Mouse (Mus musculus): ENCODE measurements around the gene Gm44596. TPM values are rescaled to one million over a fixed set of nuclear protein-coding genes. Genes with fewer than 3 reads are reported as not detected.
A peak's percentile ranks its signal among the peaks of the same experiment; 100 is the strongest.
"Not testable (repeated sequence)": the region's sequence is repeated elsewhere in the genome, so short reads cannot be mapped to it uniquely, and the experiment has no call there.

The Gm44596 gene
- total and polyA plus RNA-seq, 2 experiments from 2014 or later = not detected

- peak; percentile 30 for TF ChIP-seq CTCF (IDR thresholded peaks at IDR 0.05; ENCODE audit: low read depth)
- not testable (repeated sequence) for H3K36me3 ChIP-seq (replicated peaks; ENCODE audit: control insufficient read depth, insufficient read depth, low read length); H3K9me3 ChIP-seq (replicated peaks; ENCODE audit: control insufficient read depth, low read length); H3K4me1 ChIP-seq (ENCODE audit: control insufficient read depth, insufficient read depth); ATAC-seq (ENCODE audit: insufficient read depth, low read depth); H3K27me3 ChIP-seq (ENCODE audit: control insufficient read depth, insufficient read depth, low read length); H3K9ac ChIP-seq (replicated peaks; ENCODE audit: low read depth, low read length); H3K4me3 ChIP-seq (ENCODE audit: low read depth, low read length); H3K4me2 ChIP-seq (ENCODE audit: low read depth, low read length); DNase-seq (ENCODE audit: low spot score); H3K27ac ChIP-seq (ENCODE audit: low read depth)
- 71% methylated on average over 1 of the region's 1 CpGs for WGBS
These were observed 5.4 kb downstream of the Gm44596 start for GRCm38 (mm10) chr6:128380594-128381167.

GRCm38 (mm10) chr6:128381254-128381653 lies 6.0 kb downstream of the Gm44596 start:
- Histone ChIP-seq H3K4me2 (ENCODE audit: low read depth, low read length) (no peak overlapping the region), H3K9ac (replicated peaks; ENCODE audit: low read depth, low read length) (no peak overlapping the region), H3K27me3 (ENCODE audit: control insufficient read depth, insufficient read depth, low read length) (no peaks in the 10 kb centered on the region), H3K27ac (ENCODE audit: low read depth) (no peak overlapping the region), H3K4me3 (ENCODE audit: low read depth, low read length) (no peak overlapping the region), H3K9me3 (replicated peaks; ENCODE audit: control insufficient read depth, low read length) (no peaks in the 10 kb centered on the region), H3K4me1 (ENCODE audit: control insufficient read depth, insufficient read depth) (no peaks in the 10 kb centered on the region), H3K36me3 (replicated peaks; ENCODE audit: control insufficient read depth, insufficient read depth, low read length) (no peaks in the 10 kb centered on the region; the same call in 1 of the 2 replicates)
- no peak for TF ChIP-seq CTCF (IDR thresholded peaks at IDR 0.05; ENCODE audit: low read depth)
- TF ChIP-seq EP300 (IDR thresholded peaks at IDR 0.05; ENCODE audit: low read depth) = no peak
- ATAC-seq (ENCODE audit: insufficient read depth, low read depth) (no peak), DNase-seq (ENCODE audit: low spot score) (no peak)
- 67% methylated on average over 3 of the region's 3 CpGs for WGBS

- no peaks in the 10 kb centered on the region for H3K9me3 ChIP-seq (replicated peaks; ENCODE audit: control insufficient read depth, low read length)
- no peak overlapping the region for H3K4me2 ChIP-seq (ENCODE audit: low read depth, low read length)
- WGBS = 72% methylated on average over 7 of the region's 7 CpGs
- H3K36me3 ChIP-seq (replicated peaks; ENCODE audit: control insufficient read depth, insufficient read depth, low read length) = no peaks in the 10 kb centered on the region
- no peaks in the 10 kb centered on the region for H3K4me1 ChIP-seq (ENCODE audit: control insufficient read depth, insufficient read depth)
- DNase-seq (ENCODE audit: low spot score) = no peak
- no peak overlapping the region for H3K9ac ChIP-seq (replicated peaks; ENCODE audit: low read depth, low read length)
- H3K4me3 ChIP-seq (ENCODE audit: low read depth, low read length) = no peak overlapping the region
- ATAC-seq (ENCODE audit: insufficient read depth, low read depth) = no peak
- no peak for TF ChIP-seq EP300 (IDR thresholded peaks at IDR 0.05; ENCODE audit: low read depth)
- no peak for TF ChIP-seq CTCF (IDR thresholded peaks at IDR 0.05; ENCODE audit: low read depth)
- H3K27ac ChIP-seq (ENCODE audit: low read depth) = no peak overlapping the region
- H3K27me3 ChIP-seq (ENCODE audit: control insufficient read depth, insufficient read depth, low read length) = no peaks in the 10 kb centered on the region
These were observed 8.4 kb downstream of the Gm44596 start for GRCm38 (mm10) chr6:128383752-128384151.

- WGBS = 67% methylated on average over 1 of the region's 1 CpGs
- H3K27me3 ChIP-seq (ENCODE audit: control insufficient read depth, insufficient read depth, low read length) = no peaks in the 10 kb centered on the region
- ATAC-seq (ENCODE audit: insufficient read depth, low read depth) = no peak
- H3K4me2 ChIP-seq (ENCODE audit: low read depth, low read length) = no peak overlapping the region
- no peaks in the 10 kb centered on the region for H3K36me3 ChIP-seq (replicated peaks; ENCODE audit: control insufficient read depth, insufficient read depth, low read length)
- no peak overlapping the region for H3K27ac ChIP-seq (ENCODE audit: low read depth)
- TF ChIP-seq EP300 (IDR thresholded peaks at IDR 0.05; ENCODE audit: low read depth) (no peak), CTCF (IDR thresholded peaks at IDR 0.05; ENCODE audit: low read depth) (no peak)
- no peak overlapping the region for H3K9ac ChIP-seq (replicated peaks; ENCODE audit: low read depth, low read length)
- H3K9me3 ChIP-seq (replicated peaks; ENCODE audit: control insufficient read depth, low read length) = no peaks in the 10 kb centered on the region
- H3K4me1 ChIP-seq (ENCODE audit: control insufficient read depth, insufficient read depth) = no peaks in the 10 kb centered on the region
- DNase-seq (ENCODE audit: low spot score) = no peak
- no peak overlapping the region for H3K4me3 ChIP-seq (ENCODE audit: low read depth, low read length)
These were observed 9.7 kb downstream of the Gm44596 start for GRCm38 (mm10) chr6:128385026-128385425.

- no peak for DNase-seq (ENCODE audit: low spot score)
- no peak overlapping the region for H3K4me3 ChIP-seq (ENCODE audit: low read depth, low read length)
- ATAC-seq (ENCODE audit: insufficient read depth, low read depth) = no peak
- no peaks in the 10 kb centered on the region for H3K36me3 ChIP-seq (replicated peaks; ENCODE audit: control insufficient read depth, insufficient read depth, low read length)
- no peak overlapping the region for H3K9ac ChIP-seq (replicated peaks; ENCODE audit: low read depth, low read length)
- no peak overlapping the region for H3K27ac ChIP-seq (ENCODE audit: low read depth)
- H3K4me2 ChIP-seq (ENCODE audit: low read depth, low read length) = no peak overlapping the region
- no peaks in the 10 kb centered on the region for H3K9me3 ChIP-seq (replicated peaks; ENCODE audit: control insufficient read depth, low read length)
- 79% methylated on average over 1 of the region's 1 CpGs for WGBS
- H3K27me3 ChIP-seq (ENCODE audit: control insufficient read depth, insufficient read depth, low read length) = no peaks in the 10 kb centered on the region
- H3K4me1 ChIP-seq (ENCODE audit: control insufficient read depth, insufficient read depth) = 0 out of 2 replicates have a peak, but pooled peaks cover 4% of the 10 kb centered on the region
- TF ChIP-seq EP300 (IDR thresholded peaks at IDR 0.05; ENCODE audit: low read depth) (no peak), CTCF (IDR thresholded peaks at IDR 0.05; ENCODE audit: low read depth) (no peak)
These were observed 13.9 kb downstream of the Gm44596 start for GRCm38 (mm10) chr6:128389185-128389584.

- no peak overlapping the region for H3K4me3 ChIP-seq (ENCODE audit: low read depth, low read length)
- ATAC-seq (ENCODE audit: insufficient read depth, low read depth) = no peak
- 0 out of 2 replicates have a peak, but pooled peaks cover 4% of the 10 kb centered on the region for H3K4me1 ChIP-seq (ENCODE audit: control insufficient read depth, insufficient read depth)
- no peaks in the 10 kb centered on the region for H3K9me3 ChIP-seq (replicated peaks; ENCODE audit: control insufficient read depth, low read length)
- no peak overlapping the region for H3K4me2 ChIP-seq (ENCODE audit: low read depth, low read length)
- no peak overlapping the region for H3K27ac ChIP-seq (ENCODE audit: low read depth)
- no peaks in the 10 kb centered on the region for H3K27me3 ChIP-seq (ENCODE audit: control insufficient read depth, insufficient read depth, low read length)
- 38% methylated on average over 1 of the region's 1 CpGs for WGBS
- H3K36me3 ChIP-seq (replicated peaks; ENCODE audit: control insufficient read depth, insufficient read depth, low read length) = no peaks in the 10 kb centered on the region
- TF ChIP-seq CTCF (IDR thresholded peaks at IDR 0.05; ENCODE audit: low read depth) (no peak), EP300 (IDR thresholded peaks at IDR 0.05; ENCODE audit: low read depth) (no peak)
- no peak overlapping the region for H3K9ac ChIP-seq (replicated peaks; ENCODE audit: low read depth, low read length)
- no peak for DNase-seq (ENCODE audit: low spot score)
These were observed 15.4 kb downstream of the Gm44596 start for GRCm38 (mm10) chr6:128390683-128391082.

All from heart, postnatal 0 days (tissue).